Mouse (Mus musculus) lung, postnatal 4 days (tissue): ENCODE results near the gene Olfr134.
"Not testable (repeated sequence)": the region's sequence is repeated elsewhere in the genome, so short reads cannot be mapped to it uniquely, and the experiment has no call there.

ENCODE experiments used
- DNase-seq, 2 experiments: peaks; one replicate each; pipeline ENCODE4 v3.0.0; 2021

The Olfr134 gene

GRCm38 (mm10) chr17:38171088-38171487, at the start of gene Olfr134:
TSS of gene Olfr134 (plus strand) at chr17:38171388.
- DNase-seq: no peak

GRCm38 (mm10) chr17:38124199-38124598, 47.0 kb upstream of the Olfr134 start:
- not testable (repeated sequence) for DNase-seq

GRCm38 (mm10) chr17:38125371-38125770, 45.8 kb upstream of the Olfr134 start:
- not testable (repeated sequence) for DNase-seq

- DNase-seq: no peak
Observed at GRCm38 (mm10) chr17:38134426-38134825, 36.8 kb upstream of the Olfr134 start, which contains the start of gene Olfr132. TSS of gene Olfr132 (minus strand) at chr17:38134526.

GRCm38 (mm10) chr17:38144981-38145380, 26.2 kb upstream of the Olfr134 start, which contains the start of gene Olfr133:
TSS of gene Olfr133 (plus strand) at chr17:38145281.
- no peak for DNase-seq

- DNase-seq: no peak
Observed at GRCm38 (mm10) chr17:38204035-38204434, 32.8 kb downstream of the Olfr134 start, which contains the start of gene Olfr135. TSS of gene Olfr135 (plus strand) at chr17:38204335.
